Mouse (Mus musculus): Measurements from ENCODE around the gene Ankrd23.

- TF ChIP-seq CTCF (IDR thresholded peaks at IDR 0.05; ENCODE audit: extremely low read depth, insufficient read length, insufficient replicate concordance, low read depth, low read length): no peak
- no peak for TF ChIP-seq POLR2A (IDR thresholded peaks at IDR 0.05; ENCODE audit: low read depth, low read length)
Observed at GRCm38 (mm10) chr1:36512966-36513280, 23.8 kb downstream of the Ankrd23 start.
